Mouse (Mus musculus) embryonic facial prominence, embryonic 14.5 days (tissue): ENCODE measurements around the gene Map2k5. TPM values are rescaled to one million over a fixed set of nuclear protein-coding genes. Genes with fewer than 3 reads are reported as not detected.

Experiments
- ATAC-seq: fragments of 200-750 bp; cut with Nextera tagmentation; 2 replicates; pipeline ENCODE4 v1.8.0; 2017; ENCODE audit warnings: low read depth, moderate number of reproducible peaks, moderate TSS enrichment
- DNase-seq: peaks from one replicate; pipeline ENCODE4 v3.0.0-alpha.2; 2015; ENCODE audit warnings: low spot score
- H3K27ac ChIP-seq: fragments of 300-500 bp; sonication (generic); replicated peaks from 2 replicates; pipeline ENCODE4 v1.5.1; 2014; ENCODE audit warnings: low read depth, mild to moderate bottlenecking, low read length, moderate library complexity
- H3K27me3 ChIP-seq: fragments of 300-500 bp; sonication (generic); replicated peaks from 2 replicates; pipeline ENCODE4 v1.6.1; 2014; ENCODE audit warnings: low read length; ENCODE audit not compliant: control insufficient read depth, insufficient read depth
- H3K36me3 ChIP-seq: fragments of 300-500 bp; sonication (generic); 2 replicates; pipeline ENCODE4 v1.6.1; 2014; ENCODE audit warnings: low read length, mixed read lengths; ENCODE audit not compliant: control insufficient read depth, insufficient read depth
- H3K4me1 ChIP-seq: fragments of 300-500 bp; sonication (generic); 2 replicates; pipeline ENCODE4 v1.6.1; 2014; ENCODE audit warnings: antibody characterized with exemption, low read length; ENCODE audit not compliant: control insufficient read depth, insufficient read depth
- H3K4me2 ChIP-seq: fragments of 300-500 bp; sonication (generic); 2 replicates; pipeline ENCODE4 v1.6.1; 2014; ENCODE audit warnings: low read depth, mild to moderate bottlenecking, low read length, moderate library complexity, mixed read lengths
- H3K4me3 ChIP-seq: fragments of 300-500 bp; sonication (generic); 2 replicates; pipeline ENCODE4 v1.5.1; 2014; ENCODE audit warnings: low read depth, mild to moderate bottlenecking, low read length
- H3K9ac ChIP-seq: fragments of 300-500 bp; sonication (generic); 2 replicates; pipeline ENCODE4 v1.6.1; 2014; ENCODE audit warnings: low read depth, mild to moderate bottlenecking, low read length, moderate library complexity, mixed read lengths
- H3K9me3 ChIP-seq: fragments of 300-500 bp; sonication (generic); 2 replicates; pipeline ENCODE4 v1.6.1; 2016; ENCODE audit warnings: low read length; ENCODE audit not compliant: control insufficient read depth
- WGBS: fragments of 180-500 bp; shearing (Covaris S2); extraction: QIAGEN DNeasy Blood & Tissue Kit; methylation state at CpG from one replicate; pipeline ENCODE4 v1.1.7; 2014; 5-methylcytosine and 5-hydroxymethylcytosine counted together
- polyA plus RNA-seq: library from polyadenylated mRNA; unstranded; fragments of >200 nt; fragmentation: Nextera tagmentation; extraction: Ambion mirVana; gene quantifications from 2 replicates; pipeline ENCODE4 v1.2.1, GENCODE M21; 2014

Gene Map2k5
- polyA plus RNA-seq, 1 experiment from 2014 or later = 31.3 TPM

GRCm38 (mm10) chr9:63135801-63136200, 241.9 kb downstream of the Map2k5 start:
- under 1% methylated on average over 16 of the region's 16 CpGs for WGBS
- no peaks in the 10 kb centered on the region for H3K36me3 ChIP-seq
- peak overlapping the region; percentile 25 for H3K4me3 ChIP-seq

GRCm38 (mm10) chr9:63135356-63135755, 242.3 kb downstream of the Map2k5 start:
- Histone ChIP-seq H3K27me3 (peaks cover 72% of the 10 kb centered on the region), H3K4me3 (peak overlapping the region; percentile 25), H3K9ac (no peak overlapping the region), H3K4me2 (peak overlapping the region; percentile 45), H3K27ac (no peak overlapping the region), H3K36me3 (no peaks in the 10 kb centered on the region), H3K4me1 (peaks cover 6% of the 10 kb centered on the region; the same call in 1 of the 2 replicates), H3K9me3 (no peaks in the 10 kb centered on the region)
- DNase-seq (no peak), ATAC-seq (no peak)
- 4% methylated on average over 11 of the region's 11 CpGs for WGBS

More at GRCm38 (mm10) chr9:63135801-63136200, 241.9 kb downstream of the Map2k5 start:
- Histone ChIP-seq H3K4me1 (peaks cover 6% of the 10 kb centered on the region; the same call in 1 of the 2 replicates), H3K9ac (peak overlapping the region; percentile 9; the same call in 1 of the 2 replicates), H3K27ac (no peak overlapping the region), H3K9me3 (no peaks in the 10 kb centered on the region), H3K4me2 (peak overlapping the region; percentile 45), H3K27me3 (peaks cover 76% of the 10 kb centered on the region)
- ATAC-seq (no peak), DNase-seq (peak; percentile 65)

- WGBS = 13% methylated on average over 6 of the region's 6 CpGs
- no peak overlapping the region for H3K27ac ChIP-seq
- peak overlapping the region; percentile 5; the same call in 1 of the 2 replicates for H3K9ac ChIP-seq
- DNase-seq (no peak), ATAC-seq (no peak)
- peaks cover 55% of the 10 kb centered on the region for H3K27me3 ChIP-seq
- H3K9me3 ChIP-seq = no peaks in the 10 kb centered on the region
- peak overlapping the region; percentile 63 for H3K4me2 ChIP-seq
- no peaks in the 10 kb centered on the region for H3K36me3 ChIP-seq
- H3K4me1 ChIP-seq = peaks cover 4% of the 10 kb centered on the region; the same call in 1 of the 2 replicates
- H3K4me3 ChIP-seq = peak overlapping the region; percentile 64
These were observed 244.0 kb downstream of the Map2k5 start for GRCm38 (mm10) chr9:63133659-63134058.

GRCm38 (mm10) chr9:63132673-63133601, 244.8 kb downstream of the Map2k5 start:
- H3K27ac ChIP-seq = peak overlapping the region; percentile 86
- peak overlapping the region; percentile 74 for H3K9ac ChIP-seq
- H3K4me1 ChIP-seq = no peaks in the 10 kb centered on the region
- DNase-seq (peak; percentile 97), ATAC-seq (peak; percentile 99)
- no peaks in the 10 kb centered on the region for H3K36me3 ChIP-seq
- H3K4me3 ChIP-seq = peak overlapping the region; percentile 64
- no peaks in the 10 kb centered on the region for H3K9me3 ChIP-seq
- H3K27me3 ChIP-seq = peaks cover 48% of the 10 kb centered on the region
- 2% methylated on average over 48 of the region's 48 CpGs for WGBS
- peak overlapping the region; percentile 63 for H3K4me2 ChIP-seq

GRCm38 (mm10) chr9:63131957-63132602, 245.6 kb downstream of the Map2k5 start:
- DNase-seq (peak; percentile 50), ATAC-seq (peak; percentile 5)
- Histone ChIP-seq H3K27me3 (peaks cover 40% of the 10 kb centered on the region), H3K4me3 (peak overlapping the region; percentile 64), H3K36me3 (no peaks in the 10 kb centered on the region), H3K9ac (peak overlapping the region; percentile 74), H3K4me2 (peak overlapping the region; percentile 63), H3K4me1 (no peaks in the 10 kb centered on the region), H3K27ac (peak overlapping the region; percentile 86), H3K9me3 (no peaks in the 10 kb centered on the region)
- 1% methylated on average over 28 of the region's 28 CpGs for WGBS

- no peak overlapping the region for H3K4me3 ChIP-seq
- no peaks in the 10 kb centered on the region for H3K36me3 ChIP-seq
- H3K4me2 ChIP-seq = no peak overlapping the region
- DNase-seq (no peak), ATAC-seq (no peak)
- no peak overlapping the region for H3K27ac ChIP-seq
- 71% methylated on average over 8 of the region's 8 CpGs for WGBS
- peaks cover 16% of the 10 kb centered on the region for H3K27me3 ChIP-seq
- H3K4me1 ChIP-seq = no peaks in the 10 kb centered on the region
- H3K9ac ChIP-seq = no peak overlapping the region
- H3K9me3 ChIP-seq = no peaks in the 10 kb centered on the region
These were observed 248.1 kb downstream of the Map2k5 start for GRCm38 (mm10) chr9:63129641-63130041.

- no peak overlapping the region for H3K4me2 ChIP-seq
- no peak for DNase-seq
These were observed 253.2 kb downstream of the Map2k5 start for GRCm38 (mm10) chr9:63124512-63124911.

GRCm38 (mm10) chr9:63123451-63124438, 254.0 kb downstream of the Map2k5 start:
- Histone ChIP-seq H3K27me3 (no peaks in the 10 kb centered on the region), H3K4me1 (no peaks in the 10 kb centered on the region), H3K4me3 (peak overlapping the region; percentile 38), H3K27ac (peak overlapping the region; percentile 45), H3K9ac (peak overlapping the region; percentile 59), H3K9me3 (no peaks in the 10 kb centered on the region), H3K4me2 (peak overlapping the region; percentile 63), H3K36me3 (no peaks in the 10 kb centered on the region)
- peak; percentile 97 for DNase-seq
- 3% methylated on average over 29 of the region's 30 CpGs for WGBS
- ATAC-seq = peak; percentile 99

More at GRCm38 (mm10) chr9:63124512-63124911, 253.2 kb downstream of the Map2k5 start:
- H3K9me3 ChIP-seq = no peaks in the 10 kb centered on the region
- ATAC-seq = no peak
- 41% methylated on average over 9 of the region's 9 CpGs for WGBS
- H3K36me3 ChIP-seq = no peaks in the 10 kb centered on the region
- no peaks in the 10 kb centered on the region for H3K27me3 ChIP-seq
- no peak overlapping the region for H3K9ac ChIP-seq
- no peaks in the 10 kb centered on the region for H3K4me1 ChIP-seq
- no peak overlapping the region for H3K4me3 ChIP-seq
- H3K27ac ChIP-seq = no peak overlapping the region
